Mouse (Mus musculus) left cerebral cortex, postnatal 10 days (tissue): ENCODE measurements around the gene Ddx43. TPM values are rescaled to one million over a fixed set of nuclear protein-coding genes. Genes with fewer than 3 reads are reported as not detected.

Experiments
- DNase-seq, 2 experiments: peaks; one replicate each; pipeline ENCODE4 v3.0.0; 2021 to 2022; ENCODE audit warnings: low spot score in 2 of 2, mixed read lengths in 1 of 2; ENCODE audit errors: extremely low spot score in 1 of 2
- intact Hi-C: fragments of 180-260 bp; cut with DNase I; formaldehyde crosslinking; loops from one replicate; pipeline ENCODE4 v1.15.1; 2025
- total RNA-seq, 2 experiments: library from RNA; stranded (reverse); gene quantifications; 2 replicates each; pipeline ENCODE4 v1.2.3; 2021

The Ddx43 gene
- total RNA-seq, 2 experiments from 2014 or later, result not detected

GRCm38 (mm10) chr9:78428870-78429432 is 33.4 kb downstream of the Ddx43 start:
- no peak for DNase-seq
- intact Hi-C loops, result no loop called here

- DNase-seq, result no peak
- intact Hi-C loops, result no loop called here
These were observed 34.0 kb downstream of the Ddx43 start for GRCm38 (mm10) chr9:78429551-78429950.

GRCm38 (mm10) chr9:78430486-78430885 is 34.9 kb downstream of the Ddx43 start:
- no peak for DNase-seq
- intact Hi-C loops, result no loop called here

DNA sequence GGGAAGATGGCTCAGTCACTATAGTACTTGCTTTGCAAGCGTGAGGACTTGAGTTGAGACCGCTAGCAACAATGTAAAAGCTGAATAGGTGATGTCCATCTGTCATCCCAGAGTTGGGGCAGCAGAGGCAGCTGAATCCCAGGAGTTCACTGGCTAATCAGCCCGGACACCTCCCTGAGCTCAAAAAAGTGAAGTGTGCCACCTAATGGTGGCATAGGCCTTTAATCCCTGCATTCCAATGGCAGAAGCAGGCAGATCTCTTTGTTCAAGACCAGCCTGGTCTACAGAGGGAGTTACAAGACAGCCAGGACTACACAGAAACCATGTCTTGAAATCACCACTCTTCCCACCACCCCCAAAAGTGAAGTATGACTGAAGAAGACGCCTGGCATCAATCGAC is 36.9 kb downstream of the Ddx43 start:
- intact Hi-C loops, result no loop called here
- DNase-seq, result no peak

DNA sequence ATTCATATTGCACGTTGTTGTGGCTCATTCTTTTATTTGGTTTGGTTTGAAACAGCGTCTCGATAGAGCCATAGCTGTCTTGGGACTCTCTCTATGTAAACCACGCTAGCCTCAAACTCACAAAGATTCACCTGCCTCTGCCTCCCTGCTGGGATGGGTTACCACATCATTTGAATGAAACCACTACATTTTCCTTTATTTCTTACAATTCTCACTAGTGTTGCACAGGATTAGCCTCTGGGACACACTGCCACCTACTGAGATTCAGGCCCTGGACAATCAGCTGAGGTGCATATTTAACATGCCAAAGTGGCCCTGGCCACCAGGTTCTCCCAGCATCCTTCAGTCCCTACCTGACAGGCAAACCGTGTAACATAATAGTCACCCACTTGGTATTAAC is 43.8 kb downstream of the Ddx43 start:
- intact Hi-C loops, result no loop called here
- no peak for DNase-seq

- intact Hi-C loops, result no loop called here
- DNase-seq, result no peak
These were observed 46.6 kb downstream of the Ddx43 start for GRCm38 (mm10) chr9:78442237-78442578.

DNA sequence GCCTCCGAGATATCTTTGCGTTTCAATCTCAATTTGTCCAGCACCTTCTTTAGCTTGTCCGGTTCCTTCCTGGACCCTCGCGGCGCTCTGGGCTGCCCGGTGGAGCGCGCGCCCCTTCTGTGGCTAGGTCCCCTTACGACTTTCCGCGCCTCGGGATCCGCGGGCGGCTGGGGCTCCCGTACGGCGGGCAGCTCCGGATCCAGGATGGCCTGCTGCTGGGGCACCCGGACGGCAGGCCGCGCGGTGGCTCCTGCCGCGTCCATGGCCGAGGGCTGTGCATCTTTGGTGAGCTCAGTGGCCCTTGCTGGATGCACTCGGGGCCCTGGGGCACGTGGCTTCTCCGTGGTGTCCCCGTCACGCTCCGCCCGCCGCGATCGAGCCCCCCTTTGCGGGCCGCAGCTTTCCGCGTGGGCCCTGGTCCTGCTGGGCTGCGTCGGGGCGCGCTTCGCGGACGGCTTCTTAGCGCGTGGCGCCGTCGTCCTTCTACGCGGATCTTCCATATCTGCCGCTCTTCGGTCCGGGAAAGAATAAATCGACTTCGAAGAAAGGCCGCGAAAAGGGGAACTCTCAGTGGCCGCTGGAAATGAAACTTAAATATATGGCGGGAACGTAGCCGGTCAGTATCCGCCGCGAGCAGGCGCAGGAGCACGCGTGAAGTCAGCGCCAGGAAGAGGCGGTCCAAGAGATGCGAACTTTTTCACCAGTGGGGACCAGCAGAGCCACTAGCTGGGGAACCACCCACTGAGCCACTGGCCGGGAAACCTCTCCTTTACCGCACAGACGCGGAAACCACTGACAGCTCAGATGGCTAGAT is 47.2 kb downstream of the Ddx43 start, which contains the start of gene Cgas:
Gene Cgas, minus strand, starts transcription at position 659 of the 814 bp plus-strand sequence.
- DNase-seq, result peak; percentile 28 to 71
- intact Hi-C loops, result no loop called here

DNA sequence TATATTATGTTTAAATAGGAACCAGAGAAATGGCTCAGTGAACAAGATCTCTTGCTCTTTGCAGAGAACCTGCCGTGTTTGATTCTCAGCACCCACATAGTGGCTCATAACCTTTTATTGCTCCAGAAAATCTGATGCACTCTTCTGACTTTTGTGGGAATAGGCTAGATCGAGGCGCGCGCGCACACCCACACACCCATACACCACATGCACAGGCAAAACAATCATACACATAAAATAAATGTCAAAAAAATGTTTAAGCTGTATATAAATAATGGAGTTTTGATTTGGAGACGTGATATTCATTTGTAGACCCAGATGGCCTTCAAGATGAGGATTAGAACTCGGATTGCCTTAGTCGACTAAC is 52.0 kb downstream of the Ddx43 start:
- no peak for DNase-seq
- intact Hi-C loops, result no loop called here

- DNase-seq, result peak; percentile 82 to 91
- intact Hi-C loops, result no loop called here
These were observed 52.6 kb downstream of the Ddx43 start, which contains the start of the genes Mto1 and Gm17324 for GRCm38 (mm10) chr9:78447973-78448873. Gene Mto1 (plus strand): TSS chr9:78448208. Gene Gm17324 (minus strand): TSS chr9:78448786.

DNA sequence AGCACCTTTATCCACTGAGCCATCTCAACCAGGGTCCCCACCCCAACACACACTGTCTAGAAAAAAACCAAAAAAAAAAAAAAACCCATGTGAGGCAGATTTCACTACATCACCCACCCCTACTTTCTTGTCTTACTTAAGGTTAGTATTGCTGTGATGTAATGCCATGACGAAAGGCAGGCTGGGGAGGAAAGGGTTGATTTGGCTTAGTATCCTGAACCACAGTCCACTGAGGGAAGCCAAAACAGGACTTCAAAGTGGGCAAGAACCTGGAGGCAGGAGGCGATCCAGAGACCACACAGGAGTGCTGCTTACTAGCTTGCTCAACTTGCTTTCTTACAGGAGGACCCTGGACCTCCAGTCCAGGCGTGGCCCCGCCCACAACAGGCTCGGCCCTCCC is 54.8 kb downstream of the Ddx43 start:
- DNase-seq, result no peak
- intact Hi-C loops, result no loop called here

GRCm38 (mm10) chr9:78451382-78451781 is 55.8 kb downstream of the Ddx43 start:
- intact Hi-C loops, result no loop called here
- DNase-seq, result peak in 1 of 2 experiments; percentile 32

GRCm38 (mm10) chr9:78457026-78457425 is 61.4 kb downstream of the Ddx43 start:
- DNase-seq, result no peak
- intact Hi-C loops, result no loop called here

- intact Hi-C loops, result no loop called here
- no peak for DNase-seq
These were observed 67.8 kb downstream of the Ddx43 start for GRCm38 (mm10) chr9:78463337-78463736.

GRCm38 (mm10) chr9:78465725-78466124 is 70.1 kb downstream of the Ddx43 start:
- intact Hi-C loops, result no loop called here
- DNase-seq, result no peak

Other genes with a start within 250 kb of the Ddx43 start
- gene Gsta4, start 213.0 kb upstream of the Ddx43 start, total RNA-seq, result 10 to 100 TPM; 21.5 to 21.6 TPM
- gene Gsta1, start 165.1 kb upstream of the Ddx43 start, total RNA-seq, result not detected
- gene Gm3776, start 138.6 kb upstream of the Ddx43 start, total RNA-seq, result not detected
- not detected for gene Gm10639, start 105.9 kb upstream of the Ddx43 start, total RNA-seq
- not detected for gene Omt2a, start 81.0 kb upstream of the Ddx43 start, total RNA-seq
- not detected for gene Omt2b, start 68.2 kb upstream of the Ddx43 start, total RNA-seq
- not detected for gene Gsta2, start 40.0 kb upstream of the Ddx43 start, total RNA-seq
- 1 to 10 TPM in 1 of 2 experiments, under 1 TPM in 1; 0.60 to 1.3 TPM for gene Dppa5a, start 27.6 kb upstream of the Ddx43 start, total RNA-seq
- gene Ooep, start 17.1 kb upstream of the Ddx43 start, total RNA-seq, result under 1 TPM; 0.30 to 0.32 TPM
- under 1 TPM; 0.66 to 0.83 TPM for gene Cgas, start 47.5 kb downstream of the Ddx43 start, total RNA-seq
- 10 to 100 TPM; 21.1 to 21.2 TPM for gene Mto1, start 52.4 kb downstream of the Ddx43 start, total RNA-seq
- gene Gm17324, start 53.0 kb downstream of the Ddx43 start, total RNA-seq, result 1 to 10 TPM in 1 of 2 experiments, under 1 TPM in 1; 0.88 to 1.8 TPM
- 1,000 to 10,000 TPM; 3,801 to 3,978 TPM for gene Eef1a1, start 93.4 kb downstream of the Ddx43 start, total RNA-seq
- gene Slc17a5, start 192.3 kb downstream of the Ddx43 start, total RNA-seq, result 10 to 100 TPM; 14.5 to 17.3 TPM
- 1 to 10 TPM; 1.4 to 1.7 TPM for gene Cd109, start 219.8 kb downstream of the Ddx43 start, total RNA-seq